Mouse (Mus musculus) hindbrain, embryonic 10.5 days (tissue): ENCODE data around the gene Adra2c. TPM values are rescaled to one million over a fixed set of nuclear protein-coding genes. Genes with fewer than 3 reads are reported as not detected.
A peak's percentile ranks its signal among the peaks of the same experiment; 100 is the strongest.

Experiments
- DNase-seq: peaks from one replicate; pipeline ENCODE4 v3.0.0-alpha.2; 2017; ENCODE audit warnings: low spot score
- H3K27ac ChIP-seq: fragments of 300-500 bp; sonication (generic); 2 replicates; pipeline ENCODE4 v1.5.1; 2016; ENCODE audit warnings: mild to moderate bottlenecking, moderate library complexity
- H3K27me3 ChIP-seq: fragments of 300-500 bp; sonication (generic); 2 replicates; pipeline ENCODE4 v1.6.1; 2016; ENCODE audit warnings: mild to moderate bottlenecking; ENCODE audit not compliant: poor library complexity, insufficient read depth, severe bottlenecking
- H3K36me3 ChIP-seq: fragments of 300-500 bp; sonication (generic); 2 replicates; pipeline ENCODE4 v1.6.1; 2016; ENCODE audit warnings: mild to moderate bottlenecking, moderate library complexity
- H3K4me1 ChIP-seq: fragments of 300-500 bp; sonication (generic); replicated peaks from 2 replicates; pipeline ENCODE4 v1.6.1; 2016; ENCODE audit warnings: mild to moderate bottlenecking
- H3K4me3 ChIP-seq: fragments of 300-500 bp; sonication (generic); 2 replicates; pipeline ENCODE4 v1.5.1; 2016; ENCODE audit warnings: mild to moderate bottlenecking, moderate library complexity
- H3K9me3 ChIP-seq: fragments of 300-500 bp; sonication (generic); 2 replicates; pipeline ENCODE4 v1.6.1; 2016; ENCODE audit warnings: mild to moderate bottlenecking, moderate library complexity
- WGBS: fragments of 180-500 bp; shearing (Covaris S2); methylation state at CpG from one replicate; pipeline ENCODE4 v1.1.7; 2016; 5-methylcytosine and 5-hydroxymethylcytosine counted together
- polyA plus RNA-seq: library from polyadenylated mRNA; unstranded; fragments of >200 nt; fragmentation: Nextera tagmentation; extraction: Ambion mirVana; gene quantifications from 2 replicates; pipeline ENCODE4 v1.2.1, GENCODE M21; 2016

The Adra2c gene
- polyA plus RNA-seq, 1 experiment from 2014 or later = 0.07 TPM

- Histone ChIP-seq H3K4me3 (peak overlapping the region; percentile 46), H3K27ac (peak overlapping the region; percentile 74), H3K27me3 (peaks cover 39% of the 10 kb centered on the region), H3K36me3 (no peaks in the 10 kb centered on the region), H3K9me3 (no peaks in the 10 kb centered on the region), H3K4me1 (peaks cover 37% of the 10 kb centered on the region)
- DNase-seq = peak; percentile 27
- WGBS = 18% methylated on average over 18 of the region's 18 CpGs
These were observed 35.9 kb downstream of the Adra2c start for GRCm38 (mm10) chr5:35313826-35314586.

GRCm38 (mm10) chr5:35314629-35315028 lies 36.5 kb downstream of the Adra2c start:
- DNase-seq = no peak
- 44% methylated on average over 3 of the region's 3 CpGs for WGBS
- peak overlapping the region; percentile 74; the same call in 1 of the 2 replicates for H3K27ac ChIP-seq
- H3K4me3 ChIP-seq = no peak overlapping the region
- peaks cover 39% of the 10 kb centered on the region for H3K27me3 ChIP-seq
- H3K9me3 ChIP-seq = no peaks in the 10 kb centered on the region
- no peaks in the 10 kb centered on the region for H3K36me3 ChIP-seq
- H3K4me1 ChIP-seq = peaks cover 37% of the 10 kb centered on the region

GRCm38 (mm10) chr5:35315204-35315603 lies 37.1 kb downstream of the Adra2c start:
- no peaks in the 10 kb centered on the region for H3K36me3 ChIP-seq
- no peaks in the 10 kb centered on the region for H3K9me3 ChIP-seq
- H3K4me3 ChIP-seq = no peak overlapping the region
- peaks cover 39% of the 10 kb centered on the region for H3K27me3 ChIP-seq
- peaks cover 35% of the 10 kb centered on the region for H3K4me1 ChIP-seq
- WGBS = 80% methylated on average over 3 of the region's 3 CpGs
- no peak overlapping the region for H3K27ac ChIP-seq
- DNase-seq = no peak

GRCm38 (mm10) chr5:35320650-35321049 lies 42.5 kb downstream of the Adra2c start:
- H3K9me3 ChIP-seq = no peaks in the 10 kb centered on the region
- H3K4me3 ChIP-seq = no peak overlapping the region
- no peaks in the 10 kb centered on the region for H3K4me1 ChIP-seq
- DNase-seq = no peak
- no peaks in the 10 kb centered on the region for H3K36me3 ChIP-seq
- 72% methylated on average over 2 of the region's 2 CpGs for WGBS
- H3K27me3 ChIP-seq = no peaks in the 10 kb centered on the region; the same call in none of the 2 replicates
- no peak overlapping the region for H3K27ac ChIP-seq

GRCm38 (mm10) chr5:35330822-35331221 lies 52.7 kb downstream of the Adra2c start:
- no peaks in the 10 kb centered on the region for H3K36me3 ChIP-seq
- DNase-seq = no peak
- H3K9me3 ChIP-seq = no peaks in the 10 kb centered on the region
- no peak overlapping the region for H3K27ac ChIP-seq
- 58% methylated on average over 4 of the region's 4 CpGs for WGBS
- H3K4me1 ChIP-seq = peaks cover 13% of the 10 kb centered on the region; the same call in 1 of the 2 replicates
- no peak overlapping the region for H3K4me3 ChIP-seq
- 0 out of 2 replicates have a peak, but pooled peaks cover 6% of the 10 kb centered on the region for H3K27me3 ChIP-seq

Other genes with a start within 250 kb of the Adra2c start
- 0.25 and 0.27 TPM in 2 replicates for gene Hgfac, start 236.8 kb upstream of the Adra2c start, polyA plus RNA-seq
- 0.30 and 0.52 TPM in 2 replicates for gene Dok7, start 221.6 kb upstream of the Adra2c start, polyA plus RNA-seq
- gene Lrpap1, start 172.6 kb upstream of the Adra2c start, polyA plus RNA-seq = 89.7 and 98.6 TPM in 2 replicates
- gene Hmx1, start 110.8 kb downstream of the Adra2c start, polyA plus RNA-seq = 2.7 and 3.2 TPM in 2 replicates
- 4.7 and 5.0 TPM in 2 replicates for gene Cpz, start 247.4 kb downstream of the Adra2c start, polyA plus RNA-seq